Mouse (Mus musculus): Measurements from ENCODE around the gene Dolk.

- no peak for TF ChIP-seq CTCF (IDR thresholded peaks at IDR 0.05; ENCODE audit: low read depth)
- no peak for TF ChIP-seq EP300 (IDR thresholded peaks at IDR 0.05; ENCODE audit: low read depth)
Measured at GRCm38 (mm10) chr2:30236426-30237198, 49.5 kb downstream of the Dolk start.
